Mouse (Mus musculus): ENCODE results near the gene Fam122b.

Gene Fam122b

DNA sequence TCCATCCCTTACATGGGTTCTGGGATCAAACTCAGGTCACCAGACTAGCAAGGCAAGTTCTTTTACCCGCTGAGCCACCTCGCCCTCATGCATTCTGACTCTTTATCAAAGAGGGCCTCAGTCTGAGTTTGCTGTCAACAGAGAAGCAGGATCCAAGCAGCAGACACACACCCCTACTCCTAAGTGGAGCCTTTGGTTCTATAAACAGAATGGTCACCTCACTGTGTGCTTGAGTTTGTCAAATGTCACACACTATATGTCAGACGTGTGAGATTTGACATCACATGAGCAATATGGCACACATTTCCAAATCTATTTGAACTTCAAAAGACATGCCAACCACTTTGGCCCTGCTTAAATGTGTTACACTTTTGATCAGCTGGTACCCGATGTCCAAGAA, 71.9 kb downstream of the Fam122b start:
- DNase-seq (ENCODE audit: low read depth, low spot score), result no peak

DNA sequence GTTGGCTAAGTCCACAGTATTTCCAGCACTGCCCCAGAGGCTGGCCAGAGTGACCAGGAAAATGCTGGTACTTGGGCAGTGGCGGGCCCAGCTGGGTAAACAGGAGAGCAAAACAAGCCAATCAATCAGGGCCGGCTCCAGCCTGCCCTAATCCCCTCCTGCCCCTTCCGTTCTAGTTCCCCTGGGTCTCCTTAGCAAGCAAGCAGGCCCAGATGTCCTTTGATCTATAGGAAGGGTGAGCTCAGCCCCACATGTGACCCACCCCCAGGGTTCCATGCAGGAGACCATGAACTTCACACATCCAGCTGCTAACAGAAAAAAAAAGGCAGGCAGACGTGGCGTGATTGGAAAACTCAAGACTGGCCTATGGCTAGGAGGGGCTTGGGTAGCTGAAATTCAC, 73.2 kb downstream of the Fam122b start:
- DNase-seq (ENCODE audit: low read depth, low spot score), result peak; percentile 59
